Mouse (Mus musculus) MEL (cell line): ENCODE measurements around the gene Olfr147. TPM values are rescaled to one million over a fixed set of nuclear protein-coding genes. Genes with fewer than 3 reads are reported as not detected.

Experiments
- DNase-seq: peaks from one replicate; pipeline ENCODE4 v3.0.0; 2011; ENCODE audit warnings: low read depth, low spot score
- H3K27ac ChIP-seq: 2 replicates; pipeline ENCODE4 v1.5.1; 2012; ENCODE audit warnings: low read depth, mild to moderate bottlenecking, control low read depth, low read length, moderate library complexity; ENCODE audit not compliant: control insufficient read depth
- H3K27me3 ChIP-seq, 2 experiments: fragments of 150-350 bp in 1 of 2; sonication (generic) in 1 of 2; 2 replicates each; pipeline ENCODE4 v1.6.1; 2012; ENCODE audit warnings: low read length in 2 of 2, mild to moderate bottlenecking in 2 of 2, improper control_type of control experiment in 1 of 2, moderate library complexity in 1 of 2; ENCODE audit not compliant: insufficient read depth in 2 of 2, control insufficient read depth in 1 of 2
- H3K36me3 ChIP-seq, 2 experiments: 2 replicates each; pipeline ENCODE4 v1.6.1; 2012 to 2014; ENCODE audit warnings: low read length in 2 of 2, improper control_type of control experiment in 1 of 2, inconsistent platforms in 1 of 2, mild to moderate bottlenecking in 1 of 2; ENCODE audit not compliant: insufficient read depth in 2 of 2, control insufficient read depth in 1 of 2
- H3K4me1 ChIP-seq, 2 experiments: fragments of 150-350 bp in 1 of 2; sonication (generic) in 1 of 2; 2 replicates each; pipeline ENCODE4 v1.6.1; 2012; ENCODE audit warnings: low read length in 2 of 2, improper control_type of control experiment in 1 of 2, mild to moderate bottlenecking in 1 of 2; ENCODE audit not compliant: insufficient read depth in 2 of 2, control insufficient read depth in 1 of 2
- H3K4me3 ChIP-seq, 2 experiments: fragments of 150-350 bp in 1 of 2; sonication (generic) in 1 of 2; 2 replicates each; pipeline ENCODE4 v1.5.1; 2012; ENCODE audit warnings: low read depth in 2 of 2, low read length in 2 of 2, mild to moderate bottlenecking in 2 of 2, moderate library complexity in 2 of 2, control low read depth in 1 of 2, improper control_type of control experiment in 1 of 2; ENCODE audit not compliant: control insufficient read depth in 1 of 2, insufficient read depth in 1 of 2
- H3K79me2 ChIP-seq: 2 replicates; pipeline ENCODE4 v1.6.1; 2012; ENCODE audit warnings: mild to moderate bottlenecking, low read length, moderate library complexity; ENCODE audit not compliant: control insufficient read depth, poor library complexity, insufficient read depth
- H3K9ac ChIP-seq: 2 replicates; pipeline ENCODE4 v1.6.1; 2012; ENCODE audit warnings: low read depth, mild to moderate bottlenecking, control low read depth, low read length, moderate library complexity; ENCODE audit not compliant: control insufficient read depth, poor library complexity, severe bottlenecking
- H3K9me3 ChIP-seq: fragments of 150-350 bp; sonication (generic); replicated peaks from 2 replicates; pipeline ENCODE4 v1.6.1; 2012; ENCODE audit warnings: mild to moderate bottlenecking, low read length, improper control_type of control experiment, moderate library complexity; ENCODE audit not compliant: insufficient read depth
- BHLHE40 ChIP-seq: IDR thresholded peaks from 2 replicates; pipeline ENCODE4 v1.6.1; 2012; ENCODE audit warnings: low read depth, mild to moderate bottlenecking, inconsistent platforms, low read length, improper control_type of control experiment, borderline replicate concordance
- CHD1 ChIP-seq: IDR thresholded peaks from 2 replicates; pipeline ENCODE4 v1.6.1; 2012; ENCODE audit warnings: low read depth, mild to moderate bottlenecking, inconsistent platforms, low read length, improper control_type of control experiment
- CHD2 ChIP-seq: IDR thresholded peaks from 2 replicates; pipeline ENCODE4 v1.6.1; 2011; ENCODE audit warnings: low read length, improper control_type of control experiment
- E2F4 ChIP-seq: IDR thresholded peaks from 2 replicates; pipeline ENCODE4 v1.6.1; 2011; ENCODE audit warnings: low read depth, low read length, improper control_type of control experiment, borderline replicate concordance
- ETS1 ChIP-seq: IDR thresholded peaks from 2 replicates; pipeline ENCODE4 v1.6.1; 2012; ENCODE audit warnings: low read depth, mild to moderate bottlenecking, inconsistent platforms, low read length, improper control_type of control experiment, moderate library complexity
- GABPA ChIP-seq: IDR thresholded peaks from 2 replicates; pipeline ENCODE4 v1.6.1; 2012; ENCODE audit warnings: low read depth, mild to moderate bottlenecking, inconsistent platforms, low read length, improper control_type of control experiment, moderate library complexity
- GATA1 ChIP-seq: IDR thresholded peaks from 2 replicates; pipeline ENCODE4 v1.6.1; 2011; ENCODE audit warnings: low read depth, low read length, improper control_type of control experiment
- JUND ChIP-seq: IDR thresholded peaks from 2 replicates; pipeline ENCODE4 v1.6.1; 2011; ENCODE audit warnings: low read depth, mild to moderate bottlenecking, improper control_type of control experiment, low read length
- KAT2A ChIP-seq: conservative IDR thresholded peaks from 2 replicates; pipeline ENCODE4 v1.6.1; 2012; ENCODE audit warnings: low read depth, low read length, improper control_type of control experiment, inconsistent platforms
- MAFK ChIP-seq: IDR thresholded peaks from 2 replicates; pipeline ENCODE4 v1.6.1; 2011; ENCODE audit warnings: low read depth, mild to moderate bottlenecking, low read length, improper control_type of control experiment, borderline replicate concordance
- MAZ ChIP-seq: IDR thresholded peaks from 2 replicates; pipeline ENCODE4 v1.6.1; 2012; ENCODE audit warnings: low read depth, mild to moderate bottlenecking, inconsistent platforms, low read length, improper control_type of control experiment
- MXI1 ChIP-seq: IDR thresholded peaks from 2 replicates; pipeline ENCODE4 v1.6.1; 2011; ENCODE audit warnings: mild to moderate bottlenecking, low read depth, low read length, improper control_type of control experiment
- MYB ChIP-seq: IDR thresholded peaks from 2 replicates; pipeline ENCODE4 v1.6.1; 2011; ENCODE audit warnings: mild to moderate bottlenecking, low read depth, low read length, improper control_type of control experiment
- NELFE ChIP-seq: IDR thresholded peaks from 2 replicates; pipeline ENCODE4 v1.6.1; 2011; ENCODE audit warnings: low read depth, low read length, improper control_type of control experiment
- NRF1 ChIP-seq: IDR thresholded peaks from 2 replicates; pipeline ENCODE4 v1.6.1; 2014; ENCODE audit warnings: low read depth, mild to moderate bottlenecking, inconsistent platforms, low read length, improper control_type of control experiment, moderate library complexity; ENCODE audit not compliant: poor library complexity, insufficient read depth, severe bottlenecking
- POLR2A ChIP-seq, 2 experiments: IDR thresholded peaks; 2 replicates each; pipeline ENCODE4 v1.6.1; 2011 to 2012; ENCODE audit warnings: low read length in 2 of 2, mild to moderate bottlenecking in 2 of 2, control low read depth in 1 of 2, improper control_type of control experiment in 1 of 2, low read depth in 1 of 2, moderate library complexity in 1 of 2; ENCODE audit not compliant: control insufficient read depth in 1 of 2, insufficient read depth in 1 of 2, poor library complexity in 1 of 2
- RAD21 ChIP-seq: IDR thresholded peaks from 2 replicates; pipeline ENCODE4 v1.6.1; 2011; ENCODE audit warnings: mild to moderate bottlenecking, low read depth, low read length, improper control_type of control experiment
- TAL1 ChIP-seq: IDR thresholded peaks from 2 replicates; pipeline ENCODE4 v1.6.1; 2012; ENCODE audit warnings: mild to moderate bottlenecking, inconsistent platforms, low read length, moderate library complexity, mixed read lengths
- TBP ChIP-seq: IDR thresholded peaks from 2 replicates; pipeline ENCODE4 v1.8.0; 2011; ENCODE audit warnings: low read depth, low read length, improper control_type of control experiment
- TCF12 ChIP-seq: IDR thresholded peaks from 2 replicates; pipeline ENCODE4 v1.6.1; 2014; ENCODE audit warnings: low read depth, mild to moderate bottlenecking, inconsistent platforms, low read length, improper control_type of control experiment, moderate library complexity
- USF1 ChIP-seq: IDR thresholded peaks from 2 replicates; pipeline ENCODE4 v1.6.1; 2014; ENCODE audit warnings: low read depth, mild to moderate bottlenecking, inconsistent platforms, low read length, improper control_type of control experiment, moderate library complexity
- USF2 ChIP-seq, 2 experiments: IDR thresholded peaks; 2 replicates each; pipeline ENCODE4 v1.6.1; 2011 to 2012; ENCODE audit warnings: improper control_type of control experiment in 2 of 2, low read length in 2 of 2, borderline replicate concordance in 1 of 2, inconsistent platforms in 1 of 2, low read depth in 1 of 2, mild to moderate bottlenecking in 1 of 2; ENCODE audit not compliant: insufficient read depth in 1 of 2
- ZKSCAN1 ChIP-seq: IDR thresholded peaks from 2 replicates; pipeline ENCODE4 v1.6.1; 2012; ENCODE audit warnings: low read depth, mild to moderate bottlenecking, inconsistent platforms, low read length, improper control_type of control experiment, moderate library complexity
- ZMIZ1 ChIP-seq: IDR thresholded peaks from 2 replicates; pipeline ENCODE4 v1.6.1; 2012; ENCODE audit warnings: low read depth, mild to moderate bottlenecking, inconsistent platforms, low read length, improper control_type of control experiment, moderate library complexity
- ZNF384 ChIP-seq: IDR thresholded peaks from 2 replicates; pipeline ENCODE4 v1.6.1; 2012; ENCODE audit warnings: low read depth, mild to moderate bottlenecking, inconsistent platforms, low read length, improper control_type of control experiment
- polyA plus RNA-seq, 2 experiments: library from polyadenylated mRNA; stranded (reverse) in 1 of 2; unstranded in 1 of 2; fragments of >175 nt in 1 of 2; fragments of >200 nt in 1 of 2; gene quantifications; 2 replicates each; pipeline versions ENCODE4 v1.2.1 to v1.2.4; 2012; ENCODE audit warnings: low replicate concordance in 2 of 2, low read depth in 1 of 2; ENCODE audit not compliant: insufficient read length in 2 of 2, insufficient read depth in 1 of 2, missing spikeins in 1 of 2
- total RNA-seq: library from RNA; depleted of rRNA; stranded (reverse); fragments of 300-350 nt; gene quantifications from 2 replicates; pipeline ENCODE4 v1.2.3, GENCODE M21; 2012

Olfr147 gene
- total and polyA plus RNA-seq, 3 experiments, result not detected

DNA sequence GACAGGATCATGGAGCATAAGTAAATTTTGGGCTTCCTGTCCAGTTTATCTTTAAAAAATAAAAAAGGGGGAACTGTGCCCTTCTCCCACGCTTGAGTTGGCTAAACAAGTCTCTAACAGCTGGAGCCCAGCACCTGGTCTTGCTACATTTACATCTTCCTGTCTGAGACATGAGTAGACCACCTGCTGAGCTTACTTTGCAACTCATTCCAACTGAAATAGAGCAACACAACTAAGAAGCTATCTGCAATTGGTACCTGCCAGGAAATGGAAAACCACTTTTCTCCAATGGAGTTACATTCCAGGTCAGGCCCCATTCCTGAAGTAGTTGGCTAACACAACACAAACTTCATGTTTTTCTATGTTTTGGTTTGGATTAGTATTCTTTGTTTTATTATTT is 25.5 kb downstream of the Olfr147 start:
- H3K4me1 ChIP-seq, result no peaks in the 10 kb centered on the region
- no peak overlapping the region for H3K9ac ChIP-seq
- no peaks in the 10 kb centered on the region for H3K36me3 ChIP-seq
- no peak overlapping the region for H3K4me3 ChIP-seq
- TF ChIP-seq TAL1, result no peak
- TF ChIP-seq CHD2, result no peak
- no peak for TF ChIP-seq CHD1
- no peak for TF ChIP-seq ETS1
- no peak for TF ChIP-seq ZMIZ1
- TF ChIP-seq NRF1, result no peak
- TF ChIP-seq KAT2A, result no peak
- TF ChIP-seq E2F4, result no peak
- TF ChIP-seq TBP, result no peak
- TF ChIP-seq GABPA, result no peak
- no peak for TF ChIP-seq POLR2A (IDR thresholded peaks at IDR 0.05; ENCODE audit: control insufficient read depth in 1 of 2, insufficient read depth in 1 of 2, low read depth in 1 of 2, low read length in 2 of 2, poor library complexity in 1 of 2)
- TF ChIP-seq MAFK, result no peak
- no peak for TF ChIP-seq ZNF384
- no peak for TF ChIP-seq ZKSCAN1
- no peak for TF ChIP-seq GATA1
- TF ChIP-seq, all 39 proteins: peak for 0
- H3K27ac ChIP-seq, result no peak overlapping the region
- no peak for DNase-seq
- no peaks in the 10 kb centered on the region for H3K9me3 ChIP-seq
- no peaks in the 10 kb centered on the region for H3K27me3 ChIP-seq
- no peaks in the 10 kb centered on the region for H3K79me2 ChIP-seq

DNA sequence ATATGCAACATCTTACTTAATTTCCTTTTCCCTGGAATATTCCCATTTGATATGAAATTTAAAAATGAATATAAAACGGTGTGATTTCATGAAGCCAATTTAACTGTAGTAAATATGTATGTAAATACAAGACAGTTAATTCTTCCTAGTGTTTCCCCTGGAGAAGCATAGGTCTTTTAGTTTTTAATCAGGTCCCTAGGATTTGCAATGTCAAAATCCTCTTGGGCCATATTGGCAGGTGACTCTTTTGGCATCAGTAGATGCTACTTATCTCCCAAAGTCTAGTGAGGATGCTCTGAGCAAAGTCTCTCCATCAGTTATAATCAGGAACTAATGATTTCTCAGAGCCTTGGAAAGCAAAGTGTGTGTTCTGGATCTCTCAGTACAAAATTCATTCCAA is 27.7 kb downstream of the Olfr147 start, which contains the start of gene Olfr901:
Gene Olfr901 (plus strand): TSS at position 301 of the 400 bp plus-strand sequence.
- Histone ChIP-seq H3K27ac (no peak within 1 kb of the TSS), H3K36me3 (no peaks in the 10 kb centered on the region), H3K79me2 (no peaks in the 10 kb centered on the region), H3K27me3 (no peaks in the 10 kb centered on the region), H3K9ac (no peak within 1 kb of the TSS), H3K4me3 (no peak within 1 kb of the TSS), H3K4me1 (no peaks in the 10 kb centered on the region), H3K9me3 (no peaks in the 10 kb centered on the region)
- DNase-seq, result no peak
- TF ChIP-seq USF1 (no peak), USF2 (IDR thresholded peaks at IDR 0.05; ENCODE audit: borderline replicate concordance in 1 of 2, insufficient read depth in 1 of 2, low read depth in 1 of 2, low read length in 2 of 2) (no peak), MXI1 (no peak), E2F4 (no peak), MAZ (no peak), MYB (no peak), JUND (no peak), TBP (no peak), BHLHE40 (no peak), NELFE (no peak), TCF12 (no peak), RAD21 (no peak)
